Mouse (Mus musculus) testis, adult 2 months (tissue): ENCODE measurements around the gene Sugct. TPM values are rescaled to one million over a fixed set of nuclear protein-coding genes. Genes with fewer than 3 reads are reported as not detected.

Source experiments
- H3K27ac ChIP-seq: fragments of 200-500 bp; 2 replicates; pipeline ENCODE4 v1.5.1; 2012; ENCODE audit warnings: low read depth, low read length; ENCODE audit not compliant: control insufficient read depth, insufficient read depth
- H3K27me3 ChIP-seq: fragments of 200-500 bp; 2 replicates; pipeline ENCODE4 v1.6.1; 2012; ENCODE audit warnings: mild to moderate bottlenecking, low read length, moderate library complexity; ENCODE audit not compliant: control insufficient read depth, insufficient read depth
- H3K36me3 ChIP-seq: fragments of 200-500 bp; 2 replicates; pipeline ENCODE4 v1.6.1; 2012; ENCODE audit warnings: mild to moderate bottlenecking, low read length; ENCODE audit not compliant: control insufficient read depth, insufficient read depth
- H3K4me1 ChIP-seq: fragments of 200-500 bp; 2 replicates; pipeline ENCODE4 v1.6.1; 2012; ENCODE audit warnings: low read length; ENCODE audit not compliant: control insufficient read depth, insufficient read depth
- H3K4me3 ChIP-seq: fragments of 200-500 bp; 2 replicates; pipeline ENCODE4 v1.5.1; 2012; ENCODE audit warnings: low read depth, mild to moderate bottlenecking, low read length, moderate library complexity, mixed read lengths; ENCODE audit not compliant: control insufficient read depth
- CTCF ChIP-seq: fragments of 200-500 bp; IDR thresholded peaks from 2 replicates; pipeline ENCODE4 v1.5.1; 2012; ENCODE audit warnings: low read depth, mild to moderate bottlenecking, inconsistent platforms, low read length, moderate library complexity; ENCODE audit not compliant: control insufficient read depth, insufficient read depth, insufficient replicate concordance
- POLR2A ChIP-seq: fragments of 200-500 bp; IDR thresholded peaks from 2 replicates; pipeline ENCODE4 v1.6.1; 2012; ENCODE audit warnings: low read depth, mild to moderate bottlenecking, inconsistent platforms, low read length, moderate library complexity; ENCODE audit not compliant: control insufficient read depth
- polyA plus RNA-seq: library from polyadenylated mRNA; depleted of rRNA; stranded (reverse); fragments of >200 nt; gene quantifications from 2 replicates; pipeline ENCODE4 v1.2.3, GENCODE M21; 2012

Gene Sugct
- polyA plus RNA-seq, 1 experiment: 1.2 TPM

- Histone ChIP-seq H3K36me3 (no peaks in the 10 kb centered on the region), H3K4me3 (no peak overlapping the region), H3K27me3 (no peaks in the 10 kb centered on the region), H3K4me1 (no peaks in the 10 kb centered on the region), H3K27ac (no peak overlapping the region)
- no peak for TF ChIP-seq POLR2A
- TF ChIP-seq CTCF: no peak
These were observed 610.2 kb downstream of the Sugct start for GRCm38 (mm10) chr13:17084946-17085852.

- no peaks in the 10 kb centered on the region for H3K36me3 ChIP-seq
- TF ChIP-seq CTCF (no peak), POLR2A (no peak)
- no peak overlapping the region for H3K4me3 ChIP-seq
- H3K27me3 ChIP-seq: no peaks in the 10 kb centered on the region
- H3K4me1 ChIP-seq: no peaks in the 10 kb centered on the region
- no peak overlapping the region for H3K27ac ChIP-seq
These were observed 613.7 kb downstream of the Sugct start for GRCm38 (mm10) chr13:17081618-17082017.

- H3K36me3 ChIP-seq: no peaks in the 10 kb centered on the region
- H3K27me3 ChIP-seq: no peaks in the 10 kb centered on the region
- no peak overlapping the region for H3K27ac ChIP-seq
- no peaks in the 10 kb centered on the region for H3K4me1 ChIP-seq
- TF ChIP-seq POLR2A (no peak), CTCF (no peak)
- H3K4me3 ChIP-seq: no peak overlapping the region
These were observed 629.8 kb downstream of the Sugct start for GRCm38 (mm10) chr13:17065552-17065951.

- no peak overlapping the region for H3K27ac ChIP-seq
- TF ChIP-seq POLR2A: no peak
- TF ChIP-seq CTCF: no peak
These were observed 638.7 kb downstream of the Sugct start for GRCm38 (mm10) chr13:17056650-17057049.

GRCm38 (mm10) chr13:17043426-17044224 lies 651.7 kb downstream of the Sugct start:
- Histone ChIP-seq H3K27ac (no peak overlapping the region), H3K4me3 (no peak overlapping the region), H3K4me1 (no peaks in the 10 kb centered on the region), H3K27me3 (no peaks in the 10 kb centered on the region), H3K36me3 (no peaks in the 10 kb centered on the region)
- no peak for TF ChIP-seq POLR2A
- TF ChIP-seq CTCF: no peak

More at GRCm38 (mm10) chr13:17056650-17057049, 638.7 kb downstream of the Sugct start:
- Histone ChIP-seq H3K4me3 (no peak overlapping the region), H3K36me3 (no peaks in the 10 kb centered on the region), H3K27me3 (no peaks in the 10 kb centered on the region), H3K4me1 (no peaks in the 10 kb centered on the region)

GRCm38 (mm10) chr13:17042332-17042731 lies 653.0 kb downstream of the Sugct start:
- Histone ChIP-seq H3K27me3 (no peaks in the 10 kb centered on the region), H3K27ac (no peak overlapping the region), H3K36me3 (no peaks in the 10 kb centered on the region), H3K4me1 (no peaks in the 10 kb centered on the region), H3K4me3 (no peak overlapping the region)
- TF ChIP-seq POLR2A (no peak), CTCF (no peak)

- no peaks in the 10 kb centered on the region for H3K27me3 ChIP-seq
- H3K36me3 ChIP-seq: no peaks in the 10 kb centered on the region
- no peak for TF ChIP-seq CTCF
- TF ChIP-seq POLR2A: no peak
- H3K4me1 ChIP-seq: no peaks in the 10 kb centered on the region
- no peak overlapping the region for H3K27ac ChIP-seq
- H3K4me3 ChIP-seq: no peak overlapping the region
These were observed 655.6 kb downstream of the Sugct start for GRCm38 (mm10) chr13:17039727-17040126.
